Mouse (Mus musculus) testis, postnatal 14 days (tissue): ENCODE measurements around the gene Man2a2.

Experiments used
- DNase-seq: peaks from one replicate; pipeline ENCODE4 v3.0.0; 2021; ENCODE audit warnings: low spot score

Man2a2 gene

DNA sequence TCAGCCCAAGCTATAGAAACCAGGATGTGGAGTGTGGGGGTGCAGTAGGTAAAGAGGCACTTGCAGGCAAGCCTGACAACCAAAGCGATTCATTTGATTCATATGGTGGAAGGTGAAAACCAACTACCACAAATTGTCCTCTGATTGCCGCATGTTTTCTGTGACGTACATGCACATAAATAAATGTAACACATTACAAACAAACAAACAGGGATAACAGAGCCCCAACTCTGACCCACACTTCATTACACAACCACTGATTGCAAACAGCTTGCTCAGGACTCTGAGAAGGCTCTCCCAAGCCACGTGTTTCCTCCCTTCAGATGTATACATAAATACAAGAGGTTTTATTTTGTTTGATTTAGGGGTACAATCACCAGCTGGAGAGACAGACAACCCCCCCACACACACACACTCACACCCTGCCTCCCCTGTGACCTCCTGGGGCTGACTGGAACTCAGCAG lies 1.2 kb downstream of the Man2a2 start:
- no peak for DNase-seq

- DNase-seq: no peak
Observed at GRCm38 (mm10) chr7:80369461-80369860, 1.7 kb downstream of the Man2a2 start.

DNA sequence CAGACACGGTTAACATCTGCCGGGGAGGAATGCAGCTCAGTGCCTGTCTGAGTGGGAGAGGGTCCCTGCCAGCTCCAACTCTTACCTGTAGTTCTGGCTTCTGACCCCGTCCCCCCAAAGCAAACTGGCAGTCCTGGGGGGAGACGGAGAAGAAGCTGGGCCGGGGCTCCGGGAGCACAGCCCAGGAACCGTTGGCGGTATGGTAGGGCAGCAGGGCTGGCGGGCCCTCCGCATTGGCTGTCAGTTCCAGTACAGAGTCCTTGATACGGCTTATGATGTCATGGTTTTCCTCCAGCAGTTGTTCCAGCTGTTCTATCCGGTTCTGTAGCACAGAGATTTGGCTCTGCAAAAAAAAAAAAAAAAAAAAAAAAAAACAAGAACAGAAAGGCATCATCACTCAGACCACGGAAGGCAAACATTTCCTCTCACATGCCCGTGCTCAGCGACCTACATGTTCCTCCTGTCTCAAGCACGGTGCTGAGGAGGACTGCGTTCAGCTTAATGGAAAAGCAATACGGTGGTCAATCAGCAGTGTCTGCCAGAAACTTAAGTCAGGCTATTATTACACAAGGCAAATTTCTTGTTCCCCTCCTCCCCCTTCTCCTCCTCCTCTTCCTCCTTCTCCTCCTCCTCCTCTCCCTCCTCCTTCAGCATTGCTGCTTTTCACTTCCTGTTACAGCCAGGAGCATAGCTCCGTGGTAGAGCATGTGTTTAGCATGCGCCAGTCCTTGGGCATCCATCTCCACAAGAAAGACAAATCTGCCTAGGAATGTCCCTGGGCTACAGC lies 2.3 kb downstream of the Man2a2 start:
- no peak for DNase-seq

GRCm38 (mm10) chr7:80368009-80368408 lies 3.2 kb downstream of the Man2a2 start:
- DNase-seq: no peak

GRCm38 (mm10) chr7:80367232-80367631 lies 3.9 kb downstream of the Man2a2 start:
- DNase-seq: no peak

GRCm38 (mm10) chr7:80365759-80366158 lies 5.4 kb downstream of the Man2a2 start:
- no peak for DNase-seq

GRCm38 (mm10) chr7:80360435-80360834 lies 10.7 kb downstream of the Man2a2 start:
- no peak for DNase-seq

DNA sequence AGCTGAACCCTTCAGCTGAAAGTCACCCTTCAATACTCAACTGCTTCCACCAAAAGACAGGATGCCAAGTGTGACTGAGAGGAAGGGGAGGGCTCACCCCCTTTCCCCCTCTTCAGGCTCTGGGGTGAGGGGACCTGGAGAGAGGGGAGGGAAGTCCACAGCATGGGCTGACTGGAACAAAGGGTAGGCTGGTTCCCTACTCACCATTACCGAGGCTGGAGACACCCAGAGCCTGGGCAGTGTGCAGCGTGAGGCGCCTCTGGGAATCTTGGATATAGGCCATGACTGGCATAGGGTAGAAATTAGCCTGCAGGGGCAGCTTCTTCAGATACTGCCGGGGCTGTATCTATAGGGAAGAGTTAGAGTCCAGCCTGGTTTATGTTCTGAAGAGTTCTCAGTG lies 13.1 kb downstream of the Man2a2 start:
- DNase-seq: no peak

DNA sequence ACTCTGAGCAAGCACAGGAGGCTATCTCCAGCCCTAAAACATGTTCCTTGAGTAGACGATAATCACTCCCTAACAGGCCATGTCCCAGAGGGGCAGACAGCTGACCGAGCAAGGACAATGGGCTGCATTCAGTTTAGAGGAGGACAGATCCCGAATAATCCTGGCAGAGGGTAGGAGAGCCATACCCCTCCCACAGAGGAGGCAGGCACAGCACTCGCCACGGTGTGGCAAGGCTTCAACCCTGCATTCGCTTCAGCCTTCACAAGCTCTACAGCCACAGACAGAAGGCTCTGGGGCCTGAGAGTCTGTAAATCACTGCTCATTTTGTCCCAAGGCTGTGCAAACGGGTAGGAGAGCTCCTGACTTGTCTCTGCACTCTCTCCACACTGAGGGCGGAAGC lies 14.0 kb downstream of the Man2a2 start:
- peak; percentile 82 for DNase-seq

DNA sequence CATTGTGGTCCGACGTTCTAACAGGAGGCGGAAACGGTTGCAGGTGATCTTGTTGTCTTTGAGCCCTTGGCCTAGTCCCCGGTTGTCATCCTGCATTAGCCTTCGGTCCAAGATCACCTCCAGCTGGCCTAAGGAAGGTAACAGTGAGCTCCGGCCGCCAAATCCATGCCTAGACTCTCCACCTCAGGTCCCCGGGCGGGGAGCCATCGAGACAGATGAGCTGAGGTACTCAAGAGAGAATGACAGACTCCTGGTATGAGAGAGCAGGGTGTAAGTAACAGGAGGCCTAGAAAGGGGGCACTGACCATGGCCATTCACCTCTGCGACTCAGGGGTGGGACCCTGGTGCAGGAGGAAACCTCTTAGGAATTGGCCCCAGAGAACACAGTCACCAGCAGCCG lies 14.8 kb downstream of the Man2a2 start:
- no peak for DNase-seq

DNA sequence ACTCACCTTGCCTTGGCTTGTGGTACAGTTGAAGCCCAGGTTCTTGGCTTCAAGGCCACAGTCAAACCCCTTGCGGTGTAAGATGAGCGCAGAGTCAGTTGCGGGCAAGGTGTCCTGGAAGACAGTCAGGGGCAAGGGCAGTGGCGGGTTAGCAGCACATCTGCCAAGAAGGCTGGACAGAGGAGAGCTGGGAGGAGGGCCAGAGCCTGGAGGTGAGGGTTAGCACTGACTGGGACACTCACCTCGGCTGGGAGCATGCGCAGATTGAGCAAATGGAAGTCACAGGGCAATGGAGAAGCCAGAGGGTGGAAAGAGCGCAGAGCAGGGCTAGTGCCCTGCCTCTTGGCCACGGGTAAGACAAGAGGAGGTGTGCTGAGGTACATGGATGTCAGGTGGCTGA lies 18.3 kb downstream of the Man2a2 start:
- no peak for DNase-seq

DNA sequence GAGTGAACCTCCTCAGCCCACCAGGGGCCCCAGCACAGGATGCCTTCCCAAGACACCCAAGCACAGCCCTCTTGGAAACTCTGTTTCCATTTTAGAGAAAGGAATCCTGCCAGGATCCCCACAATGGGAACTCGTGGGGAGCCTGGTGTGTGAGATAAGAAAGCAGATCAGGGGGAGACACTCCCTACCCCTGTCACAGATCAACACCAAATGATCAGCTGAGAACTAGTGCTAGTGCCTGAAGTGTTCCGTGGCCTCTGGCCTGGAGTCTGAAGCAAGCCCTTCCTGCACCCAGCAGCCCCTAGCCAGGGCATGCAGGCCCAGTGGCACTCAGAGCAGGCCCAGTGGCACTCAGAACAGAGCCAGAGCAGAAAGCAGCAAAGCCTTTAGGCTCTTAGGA lies 20.4 kb downstream of the Man2a2 start:
- no peak for DNase-seq

DNA sequence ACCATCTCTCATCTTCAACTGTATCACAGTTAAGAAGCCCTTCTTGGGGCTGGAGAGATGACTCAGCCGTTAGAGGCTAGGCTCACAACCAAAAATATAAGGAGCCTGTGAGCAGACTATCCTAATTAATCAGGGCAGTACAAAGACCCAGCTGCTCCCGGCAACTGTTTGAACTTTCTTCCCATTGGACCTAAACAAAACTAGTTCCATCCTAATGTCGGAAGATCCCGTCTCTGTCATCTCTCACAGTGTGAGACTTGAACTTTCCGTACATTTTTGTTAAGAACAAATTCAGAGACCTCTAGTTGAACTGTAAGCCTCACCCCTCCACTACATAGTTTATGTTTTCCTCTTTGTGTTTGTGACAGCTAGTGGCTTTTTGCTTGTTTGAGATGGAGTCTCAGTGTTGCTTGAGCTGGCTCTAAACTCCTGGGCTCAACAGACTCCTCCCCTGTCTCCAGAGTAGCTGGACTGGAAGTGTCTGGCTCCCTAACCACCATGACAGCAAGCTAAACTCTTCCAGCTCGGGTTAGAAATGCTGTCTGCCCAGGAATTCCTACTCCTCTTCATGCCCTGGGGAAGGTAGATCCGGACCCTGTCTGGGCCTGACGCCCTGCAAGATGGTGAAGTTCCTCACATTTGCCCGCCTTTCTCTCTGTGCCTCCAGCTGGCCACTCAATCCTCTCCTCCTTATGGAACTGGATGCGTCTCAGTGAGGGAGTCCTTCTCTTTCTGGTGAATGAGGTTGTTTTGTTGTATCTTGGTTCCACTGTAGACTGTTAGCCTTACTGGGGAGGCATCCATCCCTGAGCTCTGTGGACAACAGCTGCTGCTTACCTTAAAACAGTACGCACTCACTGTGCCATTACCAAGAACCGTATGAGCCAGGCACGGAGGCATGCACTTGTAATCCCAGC lies 23.2 kb downstream of the Man2a2 start:
- no peak for DNase-seq

- DNase-seq: no peak
Observed at GRCm38 (mm10) chr7:80346830-80347229, 24.3 kb downstream of the Man2a2 start.

- no peak for DNase-seq
Observed at GRCm38 (mm10) chr7:80346173-80346572, 25.0 kb downstream of the Man2a2 start.

DNA sequence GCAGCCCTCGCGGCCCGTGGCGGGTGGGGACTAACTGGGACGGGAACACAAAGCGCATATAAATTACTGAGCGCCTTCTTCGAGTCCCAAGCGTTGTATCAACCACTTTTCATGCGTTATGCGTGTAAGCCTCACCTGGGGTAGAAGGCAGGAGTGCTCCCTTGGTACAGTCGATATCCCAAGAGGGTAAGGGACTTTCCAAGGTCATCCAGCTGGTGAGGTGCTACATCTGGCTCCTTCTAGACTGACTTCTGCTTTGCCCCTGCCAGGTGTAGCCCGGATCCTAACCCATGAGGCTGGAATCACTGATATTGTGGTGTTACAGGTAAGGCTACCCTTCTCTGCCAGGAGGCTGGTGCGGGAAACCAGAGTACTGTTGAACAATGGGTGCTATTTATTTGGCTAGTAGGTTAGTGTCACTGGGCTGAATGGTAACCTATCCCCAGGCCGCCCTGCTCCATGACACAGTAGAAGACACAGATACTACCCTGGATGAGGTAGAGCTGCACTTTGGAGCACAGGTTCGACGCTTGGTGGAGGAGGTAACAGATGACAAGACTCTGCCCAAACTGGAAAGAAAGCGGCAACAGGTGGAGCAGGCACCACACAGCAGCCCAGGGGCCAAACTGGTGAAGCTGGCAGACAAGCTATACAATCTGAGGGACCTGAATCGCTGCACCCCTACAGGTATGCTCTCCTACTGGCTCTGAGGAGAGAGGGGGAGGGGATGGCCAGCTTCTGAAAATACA lies 27.7 kb downstream of the Man2a2 start:
- DNase-seq: no peak

GRCm38 (mm10) chr7:80342858-80343257 lies 28.3 kb downstream of the Man2a2 start, which contains the start of gene Hddc3:
Gene Hddc3 (plus strand): TSS chr7:80343104.
- DNase-seq: peak; percentile 88

DNA sequence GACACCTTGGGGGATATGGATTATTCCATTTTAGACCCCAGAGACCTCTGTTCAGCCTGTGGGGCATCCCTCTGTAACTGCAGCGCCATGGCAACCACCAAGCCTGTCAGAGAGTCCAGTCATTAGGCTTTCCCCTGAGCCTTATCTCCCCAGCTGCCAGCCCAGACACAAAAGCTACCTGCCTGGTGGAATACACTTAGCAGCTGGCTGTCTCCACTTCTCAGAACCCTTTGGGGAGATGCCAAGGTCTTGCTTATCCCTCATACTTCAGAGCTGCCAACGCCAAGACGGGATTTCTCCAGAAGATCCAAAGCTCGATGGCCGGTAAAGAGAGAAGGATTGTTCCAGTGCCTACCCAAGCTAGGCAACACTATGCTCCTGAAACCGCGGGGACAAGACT lies 29.4 kb downstream of the Man2a2 start:
- no peak for DNase-seq

- peak; percentile 64 for DNase-seq
Observed at GRCm38 (mm10) chr7:80340793-80341192, 30.4 kb downstream of the Man2a2 start, which contains the start of gene Unc45a. Gene Unc45a (minus strand): TSS chr7:80341005.

- peak; percentile 94 for DNase-seq
Observed at GRCm38 (mm10) chr7:80339793-80340628, 31.2 kb downstream of the Man2a2 start.

DNA sequence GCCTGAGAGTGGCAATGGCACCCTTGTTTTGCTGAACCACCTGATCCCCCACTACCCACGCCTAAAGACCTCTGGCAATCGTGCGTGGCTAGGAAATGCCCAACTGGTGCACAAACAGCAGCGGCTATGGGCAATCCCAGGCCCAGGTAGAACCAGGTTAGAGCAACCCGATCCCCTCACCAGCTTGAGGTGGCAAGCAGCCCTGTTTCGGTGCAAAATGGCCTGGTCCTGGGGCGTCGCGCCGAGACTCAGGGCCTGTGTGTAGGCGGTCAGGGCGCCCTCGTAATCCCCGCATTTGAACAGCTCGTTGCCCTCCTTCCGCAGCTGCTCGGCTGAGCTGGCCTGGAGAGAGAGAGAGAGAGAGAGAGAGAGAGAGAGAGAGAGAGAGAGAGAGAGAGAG lies 31.8 kb downstream of the Man2a2 start:
- DNase-seq: no peak
